Mouse (Mus musculus): ENCODE data around the gene Cbfa2t2.

GRCm38 (mm10) chr2:154507076-154507475 is 70.8 kb downstream of the Cbfa2t2 start:
- TF ChIP-seq POLR2A (IDR thresholded peaks at IDR 0.05; ENCODE audit: low read depth, low read length) (no peak), CTCF (IDR thresholded peaks at IDR 0.05; ENCODE audit: extremely low read depth, insufficient read depth, insufficient read length, insufficient replicate concordance) (no peak)
